Mouse (Mus musculus) neutrophil, adult 5-6 weeks (primary cell): ENCODE measurements around the gene Naa60. TPM values are rescaled to one million over a fixed set of nuclear protein-coding genes. Genes with fewer than 3 reads are reported as not detected.

ENCODE experiments used
- ATAC-seq: fragments of 151-379, 151-347 bp; 2 replicates; pipeline ENCODE4 v1.8.0; 2017; ENCODE audit warnings: mild to moderate bottlenecking, moderate TSS enrichment; ENCODE audit not compliant: insufficient number of reproducible peaks, poor library complexity, low FRiP score, severe bottlenecking; ENCODE audit errors: extremely low read depth
- total RNA-seq: library from RNA; stranded (forward); fragments of 200-1000 nt; gene quantifications from 2 replicates; pipeline ENCODE4 v1.2.3, GENCODE M21; 2017

Gene Naa60
- total RNA-seq, 1 experiment from 2014 or later, result 107 TPM

DNA sequence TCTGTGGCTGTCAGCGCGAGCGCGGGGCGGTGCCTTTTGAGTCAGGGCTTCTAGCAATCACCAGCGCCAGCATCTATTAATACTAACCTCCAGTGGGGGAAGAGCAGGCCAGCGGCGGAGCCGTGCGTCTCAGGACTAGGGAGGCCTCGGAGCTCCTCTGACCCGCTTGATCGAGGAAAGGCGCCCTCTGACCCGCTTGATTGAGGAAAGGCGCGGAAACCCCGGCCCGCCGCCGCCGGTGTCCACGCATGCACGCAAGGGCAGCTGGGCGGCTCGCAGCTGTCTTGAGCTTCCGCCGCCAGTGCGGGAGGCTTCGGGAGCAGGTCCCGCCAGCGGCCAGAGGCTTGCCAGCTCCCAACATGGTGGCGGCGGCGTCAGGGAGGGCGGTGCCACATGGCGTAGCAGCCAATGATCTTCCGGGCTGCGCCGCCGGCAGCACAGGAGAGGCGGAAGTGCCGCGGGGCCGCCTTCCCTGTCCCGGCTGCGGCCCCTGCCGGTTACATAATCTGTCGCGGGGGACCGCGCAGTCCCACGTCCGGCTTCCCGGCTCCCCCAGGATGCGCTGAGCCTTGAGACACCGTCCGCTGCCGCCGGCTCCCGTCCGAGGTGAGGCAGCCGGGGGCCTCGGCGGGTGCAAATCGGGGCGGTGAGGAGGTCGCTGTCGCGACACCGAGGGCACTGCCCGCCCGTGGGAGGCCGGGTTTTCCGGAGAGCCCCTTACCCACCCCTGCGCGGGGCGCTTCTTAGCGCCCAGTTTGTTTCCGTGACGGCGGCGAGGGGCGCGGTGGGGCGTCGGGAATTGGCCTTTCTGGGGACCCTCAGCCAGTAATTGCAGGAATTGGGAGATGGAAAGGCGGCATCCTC, 12.3 kb downstream of the Naa60 start, which contains the start of the genes Zfp597 and Gm20695:
Gene Zfp597 (minus strand): TSS at position 361 of the 864 bp plus-strand sequence.
Gene Gm20695 (plus strand): TSS at position 448 of the 864 bp plus-strand sequence.
- ATAC-seq, result peak; percentile 98

DNA sequence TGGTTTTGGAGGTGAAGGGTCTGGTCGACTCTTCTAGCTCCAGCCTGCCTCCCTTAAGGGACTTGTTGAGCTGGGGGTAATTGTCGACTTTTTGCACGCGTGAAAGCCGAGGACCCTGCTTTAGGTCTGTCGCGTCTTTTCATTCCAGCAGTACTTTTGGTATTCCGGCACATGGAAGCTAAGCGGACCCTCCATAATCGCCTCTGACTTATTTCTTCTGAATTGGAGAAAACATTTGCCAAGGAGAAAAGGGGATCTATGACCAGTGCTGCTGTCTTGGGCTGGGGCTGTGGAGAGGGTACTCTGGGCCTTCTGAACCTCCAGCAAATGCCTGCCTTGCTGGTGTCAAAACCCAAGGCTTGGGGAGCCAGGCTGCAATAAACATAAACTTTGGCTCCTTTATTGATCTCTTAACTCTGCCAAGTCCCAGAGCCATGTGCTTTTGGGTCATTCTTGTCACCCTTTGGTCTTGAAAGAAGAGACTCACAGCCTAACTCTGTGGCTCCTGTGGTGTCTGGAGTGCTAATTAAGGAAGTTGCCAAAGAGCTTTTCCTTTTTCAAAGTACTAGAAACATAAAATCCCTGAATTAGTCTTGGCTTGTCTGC, 13.0 kb downstream of the Naa60 start:
- ATAC-seq, result no peak

DNA sequence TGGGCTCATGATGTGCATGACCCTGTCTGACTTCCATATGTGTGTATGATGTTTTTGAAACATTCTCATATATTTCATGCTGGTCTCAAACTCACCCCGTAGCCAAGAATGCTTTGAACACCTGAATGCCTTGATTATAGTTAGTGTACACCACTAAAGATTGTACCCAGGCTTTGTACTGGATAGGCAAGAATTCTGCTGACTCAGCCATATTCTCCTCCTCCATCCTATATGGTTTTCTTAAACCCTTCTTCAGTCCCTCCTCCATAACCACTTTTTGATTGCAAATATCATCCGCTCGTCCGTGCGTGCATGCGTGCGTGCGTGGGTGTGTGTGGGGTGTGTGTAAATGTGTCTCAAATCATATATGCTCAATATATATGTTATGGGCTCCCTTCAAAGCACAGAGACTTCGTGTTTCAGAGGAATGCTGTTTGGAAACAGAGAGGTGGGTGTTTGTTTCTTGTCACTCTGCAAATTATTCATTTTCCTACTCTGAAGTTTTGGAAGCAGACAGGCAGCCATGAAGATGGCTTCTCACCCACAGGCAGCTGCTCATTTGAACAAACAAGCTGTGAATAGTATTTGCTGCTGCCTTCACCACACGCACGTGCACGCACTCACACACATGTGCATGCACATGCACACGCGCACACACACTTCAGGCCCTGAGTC, 19.6 kb downstream of the Naa60 start:
- ATAC-seq, result no peak

DNA sequence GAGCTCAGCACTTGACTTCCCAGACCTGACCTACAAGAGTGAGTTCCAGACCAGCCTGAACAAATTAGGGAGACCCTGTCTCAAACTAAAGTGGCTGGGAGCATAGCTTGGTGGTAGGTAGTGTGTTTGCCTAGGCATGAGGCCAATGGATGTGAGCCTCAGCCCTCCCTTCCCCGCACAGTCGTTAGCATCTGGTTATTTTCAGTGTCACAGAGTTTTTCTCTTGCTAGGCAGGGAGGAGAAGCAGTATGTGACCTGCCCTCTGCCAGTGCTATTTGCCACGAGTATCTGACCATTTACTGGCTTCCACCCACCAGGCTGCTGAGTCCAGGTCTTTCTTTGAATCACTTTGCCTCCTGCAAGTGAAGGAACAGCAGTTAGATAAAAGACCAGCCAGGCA, 21.6 kb downstream of the Naa60 start:
- ATAC-seq, result no peak

DNA sequence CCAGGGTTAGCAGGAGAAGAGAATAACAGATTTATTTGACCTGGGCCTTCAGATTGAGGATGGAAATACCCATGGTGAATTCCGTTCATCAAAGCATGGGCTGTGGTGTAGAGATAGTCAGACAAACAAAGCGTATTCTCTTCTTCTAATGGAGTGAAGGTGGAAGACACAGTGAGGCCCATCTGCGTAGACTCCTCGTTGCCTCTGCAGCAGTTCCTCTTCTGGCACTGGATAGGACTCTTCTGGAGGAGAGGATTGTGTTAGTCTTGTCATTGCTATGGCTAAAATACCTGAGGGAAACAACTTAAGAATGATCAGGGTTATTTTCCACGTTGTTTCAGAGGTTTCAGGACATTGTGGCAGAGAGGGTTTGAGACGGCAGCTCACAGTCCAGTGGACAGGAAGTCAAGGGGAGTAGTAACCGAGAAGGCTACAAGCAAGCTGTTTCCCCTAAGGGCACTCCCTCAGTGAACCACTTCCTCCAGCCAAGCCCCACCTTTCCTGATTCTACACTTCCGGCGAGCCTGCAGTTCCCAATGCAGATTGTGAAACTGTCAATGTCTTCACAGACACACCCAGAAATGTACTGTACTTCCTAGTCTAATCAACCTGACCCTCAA, 23.1 kb downstream of the Naa60 start:
- peak; percentile 93 for ATAC-seq

DNA sequence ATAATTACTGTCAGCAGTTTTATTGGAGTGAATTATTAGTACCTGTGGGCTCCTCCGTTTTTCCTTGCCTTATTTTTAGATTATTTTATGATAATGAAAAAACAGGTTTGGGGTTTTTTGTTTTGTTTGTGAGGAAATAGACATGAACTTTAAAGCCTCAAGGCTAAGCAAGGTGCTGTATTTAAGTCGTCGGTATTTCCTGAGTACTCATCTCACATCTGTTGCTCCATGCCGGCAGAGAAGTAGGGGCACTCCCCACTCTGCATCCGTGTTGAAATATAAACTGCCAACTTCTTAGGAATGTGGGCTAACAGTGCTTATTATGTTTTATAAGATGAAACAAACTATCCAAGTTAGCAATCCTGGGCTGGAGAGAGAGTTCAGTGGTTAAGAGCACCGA, 23.9 kb downstream of the Naa60 start:
- no peak for ATAC-seq

DNA sequence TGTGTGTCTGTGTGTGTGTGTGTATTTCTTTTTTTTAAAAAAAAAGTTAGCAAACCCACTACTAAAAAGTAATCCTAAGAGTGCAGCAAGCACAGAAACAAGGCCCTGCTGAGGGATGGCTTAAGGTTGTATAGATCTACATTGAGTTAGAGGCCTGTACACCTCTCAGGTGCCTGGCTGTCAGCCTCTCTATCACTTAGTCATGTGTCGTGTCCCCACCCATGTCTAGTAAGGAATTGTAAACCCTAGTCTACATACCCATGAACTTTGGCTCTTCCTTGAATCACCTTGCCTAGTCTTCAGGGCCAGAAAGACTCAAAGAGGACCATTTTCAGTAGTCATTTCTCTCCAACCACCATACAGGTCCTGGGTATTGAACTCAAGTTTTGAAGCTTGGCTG, 24.4 kb downstream of the Naa60 start:
- ATAC-seq, result no peak

DNA sequence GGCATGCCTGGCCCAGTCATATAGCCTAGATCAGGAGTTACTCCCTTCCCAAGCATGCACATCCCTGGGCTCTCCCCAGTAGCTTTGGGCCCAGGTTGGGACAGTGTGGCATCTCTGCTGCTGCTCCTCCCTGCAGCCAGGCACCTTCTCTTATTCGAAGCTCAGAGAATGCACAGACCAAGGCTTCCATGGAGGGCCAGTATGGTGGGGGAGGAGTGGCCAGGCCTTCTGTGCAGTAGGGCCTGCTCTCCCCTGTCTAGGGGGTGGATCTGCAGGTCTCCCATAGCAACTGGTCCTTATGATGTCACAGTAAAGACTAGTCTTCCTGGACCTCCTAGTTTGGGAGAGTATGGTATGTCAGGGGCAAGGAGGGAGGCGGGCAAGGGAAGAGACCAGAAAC, 35.3 kb downstream of the Naa60 start:
- no peak for ATAC-seq

DNA sequence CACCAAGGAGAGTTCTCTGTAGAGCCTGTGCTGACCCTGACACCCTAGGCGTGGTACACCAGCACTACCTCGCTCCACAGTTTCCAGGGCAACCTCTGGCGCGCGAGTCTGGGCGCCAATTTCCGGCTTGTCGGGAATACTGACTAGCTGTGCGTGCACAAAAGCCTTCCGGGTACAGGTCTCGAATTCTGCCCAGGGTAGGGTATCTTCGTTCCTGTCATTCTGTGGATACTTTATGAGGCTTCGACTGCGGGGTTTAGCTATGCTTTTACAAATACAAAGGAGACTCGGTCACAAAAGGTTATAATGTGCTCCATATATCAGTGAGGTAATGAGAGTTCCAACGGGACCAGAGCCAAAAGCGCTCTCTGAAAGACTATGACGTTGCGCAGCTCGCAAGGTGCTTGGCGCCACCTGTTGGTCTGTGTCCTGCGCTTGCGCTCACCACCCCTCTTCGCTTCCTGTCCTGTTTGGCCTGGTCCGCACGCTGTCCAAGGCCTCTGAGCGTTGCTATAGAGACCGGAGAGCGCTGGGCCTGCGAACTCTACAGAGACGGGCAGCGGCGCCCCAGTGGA, 36.4 kb downstream of the Naa60 start, which contains the start of the genes 1700037C18Rik and Cluap1:
Gene 1700037C18Rik (minus strand): TSS at position 153 of the 575 bp plus-strand sequence.
Gene Cluap1 (plus strand): TSS at position 265 of the 575 bp plus-strand sequence.
- ATAC-seq, result peak; percentile 93

DNA sequence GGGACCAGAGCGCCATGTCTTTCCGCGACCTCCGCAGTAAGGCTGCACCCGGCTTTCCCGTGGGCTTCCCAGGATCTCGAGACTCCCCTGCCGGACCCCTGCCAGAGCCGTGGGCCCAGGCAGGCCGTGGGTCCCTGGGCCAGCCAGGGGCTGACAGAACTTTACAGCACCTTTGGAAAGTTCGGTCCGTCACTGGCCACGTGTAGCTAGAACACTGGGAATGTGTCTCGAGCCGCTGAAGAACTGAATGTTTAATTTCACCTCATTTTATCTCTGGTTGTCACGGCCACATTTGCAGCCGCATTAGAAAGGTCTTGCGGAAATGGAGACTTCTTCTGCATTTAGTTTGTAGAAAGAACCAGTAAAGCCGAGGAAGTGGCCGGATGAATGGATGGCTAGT, 36.9 kb downstream of the Naa60 start:
- no peak for ATAC-seq

DNA sequence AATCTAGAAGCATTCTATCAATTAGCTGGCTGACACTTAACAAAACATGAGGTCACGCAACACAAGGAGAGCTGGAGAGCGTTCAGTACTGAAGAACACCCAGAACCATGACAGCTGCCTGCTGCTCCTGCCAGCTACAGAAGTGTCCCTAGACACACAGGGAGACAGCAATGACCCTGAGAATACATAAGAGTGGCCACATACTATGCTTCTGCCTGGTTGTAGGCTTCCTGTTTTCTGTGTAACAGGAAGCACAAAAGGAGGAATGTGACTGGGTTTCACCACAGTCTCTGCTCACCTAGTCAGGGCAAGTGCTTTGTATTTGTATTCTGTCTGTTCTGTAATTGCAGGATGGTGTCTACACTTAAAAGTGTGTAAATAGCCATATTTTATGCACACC, 48.6 kb downstream of the Naa60 start:
- peak; percentile 41 for ATAC-seq

DNA sequence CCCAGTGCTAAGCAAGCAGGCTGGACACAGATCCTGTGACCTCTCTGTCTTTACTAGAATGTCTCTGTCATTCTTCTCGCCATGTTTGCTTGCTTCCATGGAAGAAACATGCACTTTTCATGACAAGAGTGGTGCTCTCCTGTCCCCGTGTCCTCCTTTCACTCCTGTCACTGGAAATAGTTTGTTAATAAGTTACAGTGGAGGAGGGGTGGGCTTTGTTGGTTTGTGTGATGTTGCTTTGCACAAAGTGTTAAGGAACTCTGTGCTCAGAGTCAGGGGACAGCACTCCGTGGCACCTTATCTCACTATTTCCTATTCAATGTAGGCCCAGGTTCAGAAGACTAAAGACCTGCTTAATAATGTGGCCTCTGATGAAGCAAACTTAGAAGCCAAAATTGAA, 51.3 kb downstream of the Naa60 start:
- ATAC-seq, result no peak

DNA sequence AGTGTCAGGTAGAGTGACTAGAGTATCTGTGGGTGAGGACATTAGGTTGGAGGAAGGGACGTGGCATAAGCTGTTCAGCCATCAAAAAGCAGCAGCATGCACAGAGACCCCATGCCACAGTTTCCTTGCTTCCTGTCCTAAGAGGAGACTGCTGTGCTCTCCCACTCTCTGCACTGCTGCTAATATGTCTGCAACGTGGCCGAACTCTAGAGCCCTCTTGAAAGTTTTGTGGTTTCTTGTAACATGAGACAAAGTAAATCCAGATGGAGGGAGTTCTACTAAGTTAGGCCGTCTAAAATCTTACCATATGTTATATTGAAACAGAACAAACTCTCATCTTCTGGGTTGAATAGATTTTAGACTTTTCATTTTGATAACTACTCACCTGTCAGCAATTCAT, 51.8 kb downstream of the Naa60 start:
- ATAC-seq, result no peak

DNA sequence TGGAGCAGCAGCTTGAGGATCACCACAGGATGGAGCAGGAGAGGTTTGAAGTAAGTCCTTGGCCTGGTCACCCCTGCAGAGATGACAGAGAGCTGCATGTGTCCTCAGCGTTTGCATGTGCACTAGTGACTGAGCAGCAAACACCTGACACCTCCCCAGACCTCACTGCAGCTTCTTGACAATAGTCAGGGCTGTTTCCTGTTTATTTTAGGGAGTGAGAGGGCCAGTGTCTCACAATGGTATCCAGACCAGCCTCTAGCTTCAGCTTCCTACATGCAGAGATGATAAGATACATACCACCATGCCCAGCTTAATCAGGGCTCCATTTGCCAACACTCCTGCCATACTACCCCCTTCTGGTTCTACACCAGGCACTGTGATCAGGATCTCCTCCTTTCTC, 56.4 kb downstream of the Naa60 start:
- ATAC-seq, result no peak

DNA sequence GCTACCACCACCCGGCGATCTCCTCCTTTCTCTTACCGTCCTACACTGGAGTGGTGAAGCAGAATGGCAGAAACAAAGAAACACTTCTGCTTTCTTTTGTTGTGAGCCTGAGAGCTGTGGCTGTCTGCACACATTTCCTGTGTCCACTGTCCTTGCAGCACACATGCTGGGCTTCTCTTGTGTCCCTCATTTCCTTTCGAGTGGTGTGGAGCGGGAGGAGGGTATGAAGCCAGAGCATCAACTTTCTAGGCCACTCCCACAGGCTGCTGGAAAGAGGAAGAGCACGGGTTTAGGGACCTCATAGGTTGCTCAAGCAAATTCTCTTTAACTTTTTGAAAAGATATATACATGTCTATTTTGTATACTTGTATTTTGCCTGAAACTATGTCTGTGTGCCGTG, 57.0 kb downstream of the Naa60 start:
- ATAC-seq, result peak; percentile 73

DNA sequence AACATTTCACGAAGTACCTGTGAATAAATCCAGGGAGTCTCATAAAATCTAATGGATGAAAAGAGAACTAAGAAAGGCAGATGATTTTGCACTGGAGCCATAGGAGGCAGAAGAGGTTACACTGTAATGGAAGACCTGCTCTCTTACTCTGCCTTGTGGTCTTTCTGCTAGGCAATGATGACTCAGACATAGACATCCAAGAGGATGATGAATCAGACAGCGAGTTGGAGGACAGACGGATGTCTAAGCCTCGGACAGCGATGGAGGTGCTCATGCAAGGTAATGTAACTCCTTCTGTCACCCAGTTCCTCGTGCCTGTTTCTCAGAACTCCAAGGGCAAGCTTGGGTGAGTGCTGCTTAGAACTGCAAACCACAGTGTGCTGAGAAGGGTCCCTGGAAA, 61.4 kb downstream of the Naa60 start:
- no peak for ATAC-seq

DNA sequence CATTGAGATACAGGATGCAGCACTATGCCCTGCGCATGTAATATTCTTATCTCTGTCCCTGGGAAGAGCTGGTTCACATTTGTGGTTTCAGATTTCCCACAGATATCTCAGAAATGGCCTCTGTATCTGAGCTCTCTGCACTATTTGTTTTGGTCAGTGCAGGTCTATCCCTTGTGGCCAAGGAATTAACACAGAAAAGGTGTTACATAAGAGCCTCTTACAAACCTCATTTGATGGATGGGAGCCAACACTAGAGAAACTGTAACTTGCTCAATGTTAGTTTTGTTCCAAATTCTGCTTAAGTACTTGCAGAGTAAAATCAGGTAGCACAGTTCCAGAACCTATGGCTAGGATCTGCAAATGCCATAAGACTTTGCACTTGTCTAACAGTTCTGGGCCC, 61.9 kb downstream of the Naa60 start:
- no peak for ATAC-seq

DNA sequence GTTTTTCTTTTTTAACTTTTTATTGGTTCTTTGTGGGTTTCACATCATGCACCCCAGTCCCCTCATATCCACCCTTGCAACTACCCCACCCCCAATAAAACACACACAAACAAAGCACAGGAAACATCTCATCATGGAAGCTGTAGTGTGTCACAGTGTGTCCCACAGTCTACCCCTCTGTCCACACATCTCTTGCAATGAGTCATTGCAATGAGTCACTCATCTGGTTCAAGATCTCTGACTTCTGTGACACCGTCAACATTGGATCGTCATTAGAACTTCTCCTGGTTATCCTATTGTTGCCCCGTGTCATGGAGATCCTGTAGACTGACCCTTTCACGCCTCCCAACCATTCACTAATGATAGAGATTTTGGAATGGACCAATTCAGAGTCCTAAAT, 62.5 kb downstream of the Naa60 start:
- no peak for ATAC-seq

DNA sequence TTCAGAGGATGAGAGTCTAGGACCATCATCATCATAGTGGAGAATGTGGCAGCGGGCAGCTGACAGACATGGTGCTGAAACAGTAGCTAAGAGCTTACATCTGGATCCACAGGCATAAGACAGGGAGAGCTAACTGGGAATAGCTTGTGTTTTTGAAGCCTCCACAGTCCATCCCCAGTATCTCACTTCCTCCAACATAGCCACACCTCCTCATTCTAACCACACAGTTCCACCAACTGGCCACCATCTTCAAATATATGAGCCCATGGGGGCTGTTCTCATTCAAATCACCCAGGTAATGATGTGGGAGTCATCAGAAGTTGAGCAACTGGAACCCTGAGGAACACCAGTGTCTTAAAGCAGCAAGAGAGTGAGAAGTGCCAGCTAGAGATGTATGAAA, 79.0 kb downstream of the Naa60 start:
- no peak for ATAC-seq
